Mouse (Mus musculus) T-helper 17 cell (primary cell): ENCODE results near the gene Nectin3.

Source experiments
- in situ Hi-C, 2 experiments: fragments of 300-600 bp; cut with MboI, MseI; formaldehyde crosslinking; loops; 1 replicate in 1 of 2; 2 replicates in 1 of 2; pipeline ENCODE4 v1.15.1; 2025; ENCODE audit warnings: high pct_unique_total_duplicates in 2 of 2

The Nectin3 gene

GRCm38 (mm10) chr16:46498421-46498789 is at the start of gene Nectin3:
Gene Nectin3, minus strand, starts transcription at chr16:46498525.
- in situ Hi-C loops, result loop anchor here in 1 of 2 experiments (5.0 to 10.0 kb wide), 2 partner anchors 376 to 1344 kb away; partner anchors contain the start of genes Atg3, Cd96 and Slc35a5

- in situ Hi-C loops, result no loop called here
These were observed 39.8 kb upstream of the Nectin3 start for GRCm38 (mm10) chr16:46538092-46538491.

- in situ Hi-C loops, result no loop called here
These were observed 34.3 kb upstream of the Nectin3 start for GRCm38 (mm10) chr16:46532465-46533254.

- in situ Hi-C loops, result no loop called here
These were observed 32.7 kb upstream of the Nectin3 start for GRCm38 (mm10) chr16:46531023-46531422.

GRCm38 (mm10) chr16:46520885-46521417 is 22.6 kb upstream of the Nectin3 start:
- in situ Hi-C loops, result no loop called here

DNA sequence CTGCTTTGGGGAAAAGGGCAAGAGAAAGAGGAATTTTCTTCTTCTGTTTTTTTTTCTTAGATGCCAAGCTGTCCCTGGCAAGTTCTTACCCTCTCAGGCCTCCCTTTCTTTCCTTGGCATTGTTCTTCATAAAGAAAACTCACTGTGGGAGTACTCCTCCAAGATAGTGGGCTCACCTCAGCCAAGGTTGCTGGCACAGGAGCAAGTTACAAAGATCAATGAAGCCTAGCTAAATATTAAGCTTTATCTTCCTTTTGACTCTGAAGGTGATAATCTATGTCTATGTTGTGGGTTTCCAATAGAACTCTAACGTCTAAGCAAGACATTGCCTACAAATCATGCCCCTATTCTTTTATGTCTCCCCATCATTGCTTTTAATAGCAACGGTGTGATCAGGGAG is 21.3 kb upstream of the Nectin3 start:
- in situ Hi-C loops, result loop anchor here in 1 of 2 experiments (10.0 kb wide), 1 partner anchor 1435 kb away; no protein-coding TSS in a partner anchor

DNA sequence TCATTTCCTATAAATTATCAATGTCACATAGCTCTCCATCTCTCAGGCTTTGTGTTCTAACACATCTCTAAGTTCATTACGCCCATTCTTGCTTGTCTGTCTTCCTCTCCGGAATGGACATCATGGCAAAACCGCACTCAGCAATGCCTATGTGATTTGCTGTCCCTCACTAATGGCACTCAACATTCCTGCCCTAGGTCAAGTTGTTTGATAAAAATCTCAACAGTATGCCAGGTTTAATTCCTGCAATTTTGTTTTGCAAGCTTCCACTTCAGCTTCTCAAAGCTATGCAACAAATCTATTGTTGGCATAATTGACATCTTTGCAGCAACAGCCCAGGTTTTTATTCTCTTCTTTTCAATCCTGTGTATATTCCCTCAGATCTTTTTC is 9.6 kb upstream of the Nectin3 start:
- in situ Hi-C loops, result loop anchor here (10.0 kb wide), 2 partner anchors 383 to 1797 kb away; partner anchors contain the start of genes Cd96 (in 1 of the 2) and Dppa2 (in 1 of the 2)

DNA sequence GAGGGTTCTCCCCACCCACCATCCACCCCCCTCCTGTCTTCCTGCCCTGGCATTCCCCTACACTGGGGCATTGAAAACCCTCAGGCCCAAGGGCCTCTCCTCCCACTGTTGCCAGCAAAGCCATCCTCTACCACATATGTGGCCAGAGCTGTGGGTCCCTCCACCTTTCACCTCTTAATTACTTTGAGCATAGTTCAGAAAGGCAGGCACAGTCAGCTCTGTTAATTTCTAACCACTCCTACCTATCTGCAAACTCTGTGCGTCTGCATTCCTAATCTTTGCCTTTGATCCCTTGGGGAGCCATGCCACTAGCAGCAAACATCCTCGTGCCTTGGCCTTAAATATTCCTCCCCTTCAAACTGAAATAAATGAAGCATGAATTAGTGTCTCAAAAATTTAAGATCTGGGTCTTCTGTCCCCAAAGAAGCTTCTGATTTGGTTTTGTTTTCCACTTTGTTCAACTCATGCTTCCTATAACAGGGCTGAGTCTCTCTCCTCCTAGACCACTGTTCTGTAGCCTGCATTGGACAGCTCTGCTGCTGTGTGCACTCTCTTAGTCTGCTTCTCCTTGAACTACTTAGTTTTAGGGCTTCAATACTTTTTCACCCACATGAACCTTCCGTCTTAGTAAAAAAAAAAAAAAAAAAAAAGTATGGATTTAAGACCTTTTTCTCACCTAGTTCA is 9.1 kb upstream of the Nectin3 start:
- in situ Hi-C loops, result loop anchor here (10.0 kb wide), 2 partner anchors 383 to 1797 kb away; partner anchors contain the start of genes Cd96 (in 1 of the 2) and Dppa2 (in 1 of the 2)

GRCm38 (mm10) chr16:46504006-46504405 is 5.7 kb upstream of the Nectin3 start:
- in situ Hi-C loops, result loop anchor here (10.0 kb wide), 2 partner anchors 379 to 1801 kb away; partner anchors contain the start of genes Cd96 (in 1 of the 2) and Dppa2 (in 1 of the 2)

GRCm38 (mm10) chr16:46502311-46502710 is 4.0 kb upstream of the Nectin3 start:
- in situ Hi-C loops, result loop anchor here (10.0 kb wide), 2 partner anchors 378 to 1802 kb away; partner anchors contain the start of genes Cd96 (in 1 of the 2) and Dppa2 (in 1 of the 2)

GRCm38 (mm10) chr16:46500759-46501158 is 2.4 kb upstream of the Nectin3 start:
- in situ Hi-C loops, result loop anchor here (10.0 kb wide), 2 partner anchors 376 to 1804 kb away; partner anchors contain the start of genes Cd96 (in 1 of the 2) and Dppa2 (in 1 of the 2)

DNA sequence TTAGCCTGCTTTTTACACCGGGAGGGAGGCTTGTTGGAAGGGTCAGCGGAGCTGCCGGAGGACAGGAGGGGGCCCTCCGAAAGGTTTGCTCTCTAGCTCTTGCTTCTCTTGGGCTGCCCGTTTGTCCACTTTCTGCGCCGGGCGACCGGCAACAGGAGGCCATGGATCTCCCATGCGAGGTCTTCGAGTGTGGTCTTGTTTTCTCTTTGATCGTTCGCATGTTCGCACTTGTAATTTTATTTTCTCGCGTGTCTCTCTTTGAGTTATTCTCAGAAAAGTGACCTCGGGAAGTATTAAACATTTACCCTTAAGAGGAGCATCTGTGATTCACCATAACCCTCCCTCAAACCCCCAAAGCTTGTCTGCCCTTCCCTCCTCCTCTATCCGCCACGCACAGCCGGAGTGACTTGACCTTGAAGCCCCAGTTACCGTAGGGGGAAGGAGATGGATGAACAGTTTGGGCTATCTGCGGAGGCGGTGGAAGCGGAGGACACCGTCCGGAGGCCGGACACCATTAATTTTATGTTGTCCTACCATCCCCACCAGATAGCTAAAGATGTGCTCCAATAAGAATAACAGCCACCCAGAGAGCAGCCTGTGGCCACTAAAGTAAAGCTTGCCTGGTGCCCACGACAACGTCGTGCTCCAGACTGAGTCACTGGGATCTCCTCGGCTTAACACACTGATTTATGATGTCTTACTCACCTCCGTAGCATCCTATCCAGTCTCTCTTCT is 472 bp downstream of the Nectin3 start:
- in situ Hi-C loops, result loop anchor here in 1 of 2 experiments (5.0 to 10.0 kb wide), 2 partner anchors 376 to 1343 kb away; partner anchors contain the start of genes Atg3, Cd96 and Slc35a5

DNA sequence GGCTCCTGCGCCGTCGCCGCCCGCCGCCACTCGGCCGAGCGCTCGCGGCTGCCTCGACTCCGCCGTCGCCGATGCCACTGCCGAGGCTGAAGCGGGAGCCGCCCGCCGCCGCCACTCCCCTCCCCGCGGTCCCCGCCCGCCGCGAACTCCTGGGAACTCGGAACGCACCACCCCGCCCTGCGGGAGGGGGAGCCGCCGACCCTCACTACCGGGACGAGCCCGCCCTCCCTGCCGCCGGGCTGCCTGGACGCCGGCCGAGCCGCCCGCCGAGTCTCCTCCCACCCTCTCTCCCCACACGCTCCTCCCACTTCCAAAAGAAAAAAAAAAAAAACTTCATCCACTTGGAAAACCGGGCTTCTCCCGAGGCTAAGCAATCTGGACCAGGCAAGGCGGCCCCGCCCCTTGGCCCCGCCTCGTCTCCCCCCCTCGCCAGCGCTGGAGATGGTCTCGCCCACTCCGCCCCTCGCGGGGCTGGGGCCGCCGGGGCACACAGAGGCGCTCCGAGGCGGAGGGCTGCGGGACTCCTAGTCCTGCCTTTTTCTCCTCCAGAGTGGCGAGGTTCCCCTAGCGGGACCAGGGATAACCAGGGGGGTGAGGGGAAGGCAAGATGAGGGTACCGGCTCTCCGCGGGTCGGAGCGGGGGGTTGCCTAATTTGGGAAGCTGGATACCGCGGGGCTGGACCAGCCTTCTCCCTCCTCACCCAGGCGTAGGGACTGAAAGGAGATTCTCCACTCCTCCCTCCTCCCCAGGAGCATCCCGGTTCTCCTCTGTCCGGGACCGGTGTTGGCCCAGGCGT is 1.2 kb downstream of the Nectin3 start:
- in situ Hi-C loops, result loop anchor here in 1 of 2 experiments (5.0 to 10.0 kb wide), 2 partner anchors 375 to 1342 kb away; partner anchors contain the start of genes Atg3, Cd96 and Slc35a5

GRCm38 (mm10) chr16:46496031-46496868 is 2.1 kb downstream of the Nectin3 start:
- in situ Hi-C loops, result loop anchor here in 1 of 2 experiments (5.0 to 10.0 kb wide), 2 partner anchors 374 to 1341 kb away; partner anchors contain the start of genes Atg3, Cd96 and Slc35a5

DNA sequence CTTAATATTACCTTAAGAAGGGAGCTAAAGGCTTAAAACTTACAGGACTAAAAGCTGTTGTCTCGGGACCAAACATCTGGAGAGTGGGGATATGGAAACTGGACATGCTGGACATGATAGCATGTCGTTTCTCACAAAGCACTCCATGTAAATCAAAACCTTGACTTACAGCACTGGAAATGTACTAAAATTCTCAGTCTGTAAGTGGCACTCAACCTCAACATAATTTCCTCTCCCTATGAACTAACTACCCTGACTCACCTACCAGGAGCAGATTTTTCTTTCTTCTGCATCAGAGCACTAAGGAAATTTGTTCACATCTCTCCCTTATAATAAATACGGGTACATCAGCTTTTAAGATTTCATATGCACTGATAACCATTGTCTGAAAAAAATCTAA is 3.1 kb downstream of the Nectin3 start:
- in situ Hi-C loops, result loop anchor here in 1 of 2 experiments (5.0 to 10.0 kb wide), 2 partner anchors 373 to 1340 kb away; partner anchors contain the start of genes Atg3, Cd96 and Slc35a5

- in situ Hi-C loops, result no loop called here
These were observed 10.8 kb downstream of the Nectin3 start for GRCm38 (mm10) chr16:46487436-46488097.

DNA sequence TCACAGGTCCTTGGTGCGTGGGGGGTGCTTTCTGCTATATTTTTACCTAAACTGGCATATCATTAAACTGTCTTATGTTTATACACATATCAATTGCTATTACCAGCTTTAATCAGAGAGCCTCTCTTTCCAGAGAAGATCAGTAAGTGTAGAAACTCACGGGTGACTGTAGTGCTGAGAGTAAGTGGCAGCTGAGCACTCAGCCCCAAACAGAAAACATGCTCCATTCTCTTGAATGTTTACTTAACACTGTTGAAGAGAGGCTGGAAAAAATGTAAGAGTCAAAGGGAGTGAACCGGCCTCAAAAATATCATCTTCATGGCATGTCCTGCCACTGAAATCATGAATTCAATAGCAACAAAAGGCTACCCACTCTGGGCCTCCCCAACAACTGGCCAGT is 21.0 kb downstream of the Nectin3 start:
- in situ Hi-C loops, result no loop called here

DNA sequence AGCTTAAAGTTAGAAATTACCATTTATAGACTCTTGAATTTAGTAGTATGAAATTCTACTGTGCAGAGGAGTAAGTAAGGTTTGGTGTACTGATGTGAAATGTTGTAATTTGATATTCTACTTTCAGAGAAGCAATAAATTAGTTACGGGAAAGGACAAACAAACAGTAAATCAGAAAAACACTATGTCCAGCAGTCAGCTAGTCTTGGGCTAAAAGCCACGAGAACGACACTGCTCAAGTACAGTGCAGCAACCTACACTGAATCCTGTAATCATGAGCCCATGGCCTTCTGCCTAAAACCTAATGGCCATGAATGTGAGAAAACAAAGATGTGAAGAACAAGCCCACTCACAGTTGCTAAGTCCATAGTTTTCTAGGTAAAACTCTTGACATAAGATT is 46.9 kb downstream of the Nectin3 start:
- in situ Hi-C loops, result no loop called here
